Mouse (Mus musculus) C2C12 (cell line): ENCODE measurements at regions not wholly inside any gene's neighbourhood (a gene's known extent, or its start where the extent isn't known, plus 50 kb on each side); places are given as distances from the start of the nearest gene placed in this dataset.

ENCODE experiments used
- CTCF ChIP-seq: IDR thresholded peaks from one replicate; pipeline ENCODE4 v1.5.1; 2011; ENCODE audit not compliant: control insufficient read depth, insufficient read depth, insufficient read length
- FOSL1 ChIP-seq: IDR thresholded peaks from one replicate; pipeline ENCODE4 v1.8.0; 2011; ENCODE audit warnings: mild to moderate bottlenecking, low read length; ENCODE audit not compliant: poor library complexity, insufficient read depth, severe bottlenecking
- MAX ChIP-seq: IDR thresholded peaks from one replicate; pipeline ENCODE4 v1.6.1; 2011; ENCODE audit warnings: mild to moderate bottlenecking, control low read depth
- MYOD1 ChIP-seq: IDR thresholded peaks from one replicate; pipeline ENCODE4 v1.6.1; 2011; ENCODE audit warnings: low read depth; ENCODE audit not compliant: control insufficient read depth, insufficient read length
- MYOG ChIP-seq: IDR thresholded peaks from one replicate; pipeline ENCODE4 v1.6.1; 2011; ENCODE audit not compliant: control insufficient read depth, insufficient read length; ENCODE audit errors: extremely low read depth
- USF1 ChIP-seq: IDR thresholded peaks from one replicate; pipeline ENCODE4 v1.6.1; 2011; ENCODE audit warnings: low read depth, mild to moderate bottlenecking, control low read depth, moderate library complexity

DNA sequence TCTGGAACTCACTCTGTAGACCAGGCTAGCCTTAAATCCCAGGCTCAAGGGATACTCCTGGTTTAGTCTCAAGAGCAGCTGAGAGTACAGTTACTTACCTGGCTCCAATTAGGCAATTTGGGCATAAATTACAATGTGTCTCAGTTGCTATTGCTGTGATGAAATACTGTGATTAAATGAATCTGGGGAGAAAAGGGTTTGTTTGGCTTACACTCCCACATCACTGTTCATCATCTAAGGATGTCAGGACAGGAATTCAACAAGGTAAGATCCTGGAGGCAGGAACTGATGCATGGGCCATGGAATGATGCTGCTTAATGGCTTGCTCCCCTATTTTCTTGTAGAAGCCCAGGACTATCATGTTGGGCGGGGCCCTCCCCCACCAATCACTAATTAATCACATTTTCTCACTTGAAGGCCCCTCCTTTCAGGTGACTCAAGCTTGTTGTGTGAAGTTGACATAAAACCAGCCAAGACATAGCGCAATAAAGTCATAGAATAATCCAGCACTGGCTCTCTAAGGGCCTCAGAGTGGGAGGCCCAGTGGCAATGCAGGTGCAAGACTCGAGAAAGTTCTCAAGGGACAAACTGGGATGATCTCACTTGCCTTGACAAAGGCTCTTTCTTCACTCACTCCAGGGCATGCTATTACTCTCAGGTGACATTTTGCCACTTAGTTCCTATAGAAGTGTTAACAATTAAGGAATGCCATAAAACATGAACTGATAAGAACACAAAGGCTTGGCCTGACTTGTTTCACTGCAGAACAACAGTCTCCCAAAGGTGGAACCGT lies 85.4 kb upstream of the Barx2 start:
- no peak for TF ChIP-seq CTCF
- TF ChIP-seq MAX: no peak
- no peak for TF ChIP-seq MYOG
- no peak for TF ChIP-seq MYOD1
- no peak for TF ChIP-seq USF1
- no peak for TF ChIP-seq FOSL1
